Mouse (Mus musculus): ENCODE data around the gene Lztr1.

Lztr1 gene

DNA sequence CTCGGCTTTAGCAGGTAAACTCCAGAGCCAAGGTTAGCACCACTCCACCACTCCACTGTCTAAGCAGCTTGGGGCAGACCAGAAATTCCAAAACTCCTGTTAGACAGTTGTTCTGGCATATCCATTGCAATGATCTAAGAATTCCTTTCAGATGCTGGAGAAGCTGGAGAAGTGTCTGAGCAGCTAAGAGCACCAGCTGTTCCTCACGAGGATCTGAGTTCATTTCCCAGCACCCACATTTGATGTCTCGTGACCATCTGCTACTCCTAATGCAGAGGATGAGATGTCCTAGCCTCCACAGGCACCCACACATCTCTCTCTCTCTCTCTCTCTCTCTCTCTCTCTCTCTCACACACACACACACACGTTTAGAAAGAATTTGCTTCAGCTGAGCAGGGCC, 48.4 kb downstream of the Lztr1 start:
- DNase-seq (ENCODE audit: low read depth, low spot score) = no peak

DNA sequence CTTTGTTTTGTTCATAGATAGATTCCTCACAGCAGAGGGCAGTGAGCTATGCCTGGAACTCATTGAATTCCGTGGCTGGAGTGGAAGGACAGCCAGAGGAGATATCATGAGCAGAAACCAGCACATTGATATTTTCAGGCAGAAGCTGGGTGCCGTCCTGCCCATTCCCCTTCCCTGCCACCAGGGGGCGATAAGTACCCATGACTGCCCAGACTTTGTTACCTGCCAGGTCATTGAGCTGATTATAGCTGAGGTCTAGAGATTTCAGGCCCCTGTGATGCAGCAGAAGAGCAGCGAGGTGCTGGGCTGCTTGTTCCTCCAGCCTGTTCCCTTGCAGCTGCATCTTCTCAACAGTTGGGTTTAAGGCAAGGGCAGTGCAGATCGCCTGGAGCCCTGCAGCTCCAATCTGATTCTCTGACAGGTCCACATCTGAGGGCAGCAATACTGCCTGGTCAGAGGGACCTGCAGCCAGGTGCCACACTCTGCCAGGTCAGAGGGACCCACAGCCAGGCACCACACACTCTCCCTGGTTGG, 49.5 kb downstream of the Lztr1 start:
- DNase-seq (ENCODE audit: low read depth, low spot score) = peak; percentile 63

- no peak for DNase-seq (ENCODE audit: low read depth, low spot score)
Observed at GRCm38 (mm10) chr16:17558811-17559210, 50.3 kb downstream of the Lztr1 start.

DNA sequence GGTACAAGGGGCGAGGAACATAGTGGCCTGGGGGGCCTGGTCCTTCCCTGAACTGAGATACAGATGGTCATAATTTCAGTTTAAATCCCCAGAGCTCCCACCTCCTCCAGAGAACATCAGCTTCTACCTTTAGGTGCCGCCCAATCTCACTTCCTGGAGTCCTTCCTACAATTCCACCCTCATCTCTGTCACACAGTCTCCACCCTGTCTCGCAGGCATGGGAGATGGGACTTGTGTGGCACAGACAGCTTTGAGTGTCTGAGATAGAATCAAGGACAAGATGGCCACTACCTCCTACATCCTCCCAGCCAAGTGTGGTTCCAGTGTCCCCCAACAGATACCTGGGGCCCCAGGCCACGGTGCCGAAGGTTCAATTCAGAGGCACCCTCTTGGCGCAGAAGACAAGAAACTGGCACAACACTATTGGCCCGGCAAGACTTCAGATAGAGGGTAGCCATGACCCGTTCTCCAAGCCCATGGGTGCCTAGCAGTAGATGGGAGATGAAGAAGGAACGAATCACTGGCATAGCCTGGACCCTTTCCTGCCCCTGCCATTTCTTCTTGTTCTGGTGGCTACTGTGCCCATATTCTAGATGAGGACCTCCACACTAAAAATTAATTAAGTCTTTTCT, 51.0 kb downstream of the Lztr1 start:
- no peak for DNase-seq (ENCODE audit: low read depth, low spot score)

DNA sequence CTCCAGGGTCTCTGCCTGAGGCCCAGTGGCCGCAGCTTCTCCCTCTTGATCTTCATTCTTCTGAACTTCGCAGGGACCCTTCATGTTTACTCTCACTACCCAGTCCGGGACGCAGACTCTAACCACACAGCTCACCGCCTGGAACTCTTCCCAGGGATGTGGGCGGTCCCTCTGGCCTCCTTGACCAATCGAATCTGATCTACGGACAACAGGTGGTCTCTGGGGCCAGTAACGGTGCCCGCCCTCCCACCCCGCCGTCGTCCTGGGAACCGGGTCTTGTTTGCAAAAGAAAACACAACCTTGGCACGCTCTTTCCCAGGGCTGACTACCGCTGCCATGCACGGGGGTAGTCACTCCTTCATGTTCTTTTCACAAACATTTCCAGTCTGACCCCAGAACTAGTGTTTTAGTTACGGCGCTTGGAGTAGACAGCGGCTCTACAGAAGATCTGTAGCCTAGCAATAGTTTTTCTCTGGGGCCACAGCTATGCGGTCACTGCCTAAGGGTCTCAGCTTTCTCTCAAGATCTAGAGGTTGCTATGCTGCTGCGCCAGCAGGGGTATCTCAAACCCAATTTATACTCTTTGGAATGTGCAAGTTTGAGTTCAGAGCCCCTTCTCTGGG, 52.8 kb downstream of the Lztr1 start, which contains the start of gene Lrrc74b:
Gene Lrrc74b, minus strand, starts transcription at position 120 of the 623 bp plus-strand sequence.
- peak; percentile 64 for DNase-seq (ENCODE audit: low read depth, low spot score)

- DNase-seq (ENCODE audit: low read depth, low spot score) = no peak
Observed at GRCm38 (mm10) chr16:17561751-17562208, 53.3 kb downstream of the Lztr1 start, which contains the start of gene P2rx6. TSS of gene P2rx6 (plus strand) at chr16:17561885.

DNA sequence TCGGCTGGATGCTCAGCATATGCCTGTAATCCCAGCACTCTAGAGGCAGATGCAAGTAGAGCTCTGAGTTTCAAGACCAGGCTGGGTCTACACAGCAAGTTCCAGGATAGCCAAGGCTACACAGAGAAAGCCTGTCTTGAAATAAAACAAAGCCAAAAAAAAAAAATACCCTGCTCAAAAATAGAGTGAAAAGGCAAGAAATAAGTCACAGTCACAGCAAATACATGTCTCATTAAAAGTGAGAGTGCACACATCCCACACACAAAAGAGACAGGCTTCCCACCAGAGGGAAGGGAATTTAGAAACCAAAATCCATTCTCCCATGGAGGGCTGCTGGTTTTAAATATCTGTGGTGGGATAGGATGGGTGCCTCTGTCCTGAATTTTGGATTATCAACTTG, 55.1 kb downstream of the Lztr1 start:
- DNase-seq (ENCODE audit: low read depth, low spot score) = no peak

DNA sequence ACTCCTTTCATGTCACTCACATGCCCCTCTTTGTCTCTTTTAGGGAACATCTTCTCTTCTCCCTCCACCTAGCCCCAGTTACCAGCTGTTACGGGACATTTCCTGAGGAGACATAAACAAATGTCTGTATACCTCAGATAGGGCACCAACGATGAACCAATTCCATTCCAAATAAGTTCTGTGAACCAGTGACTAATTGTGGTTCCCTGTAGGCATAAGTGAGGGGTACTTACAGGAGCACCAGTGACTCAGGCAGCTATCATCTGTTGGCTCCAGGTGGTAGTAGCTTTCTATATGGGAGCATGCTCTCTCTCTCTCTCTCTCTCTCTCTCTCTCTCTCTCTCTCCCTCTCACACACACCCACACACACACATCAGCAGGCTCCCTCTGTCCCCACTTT, 55.7 kb downstream of the Lztr1 start:
- no peak for DNase-seq (ENCODE audit: low read depth, low spot score)

DNA sequence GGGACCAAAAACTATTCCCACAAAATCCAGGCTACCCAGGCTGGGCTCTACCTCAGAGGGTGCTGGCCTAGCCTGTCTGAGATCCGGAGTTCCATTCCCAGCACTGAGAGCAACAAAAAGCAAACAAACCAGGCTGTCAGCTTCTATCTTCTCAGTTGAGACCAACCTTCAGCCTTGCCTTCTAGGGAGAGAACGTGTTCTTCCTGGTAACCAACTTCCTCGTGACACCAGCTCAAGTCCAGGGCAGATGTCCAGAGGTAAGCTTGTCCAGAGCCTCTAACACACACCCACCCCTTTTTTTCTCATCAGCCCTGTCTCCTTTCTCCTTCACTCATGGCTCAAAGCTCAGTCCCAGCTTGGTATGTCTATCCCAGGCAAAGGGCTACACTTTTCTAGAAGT, 56.3 kb downstream of the Lztr1 start:
- no peak for DNase-seq (ENCODE audit: low read depth, low spot score)

DNA sequence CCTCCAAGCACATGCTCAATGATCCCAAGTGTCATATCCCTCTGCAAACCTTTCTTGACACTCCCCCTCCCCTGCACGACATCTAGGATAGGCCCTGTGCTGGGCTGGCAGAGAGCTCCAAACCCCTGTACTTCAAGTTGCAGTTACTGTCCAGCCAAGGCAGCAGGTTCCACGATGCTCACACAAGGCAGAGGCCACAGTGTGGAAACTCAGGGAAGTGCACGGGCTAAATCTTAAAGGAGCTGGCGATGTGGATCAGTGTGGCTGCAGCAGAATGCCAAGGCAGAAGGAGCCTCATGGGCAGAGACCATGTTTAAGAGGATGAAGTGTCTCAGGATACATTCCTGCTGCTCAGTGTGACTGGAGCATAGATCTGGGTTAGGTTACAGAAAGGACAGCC, 57.7 kb downstream of the Lztr1 start:
- DNase-seq (ENCODE audit: low read depth, low spot score) = no peak

Measured in embryo, embryonic 11.5 days (tissue).